Mouse (Mus musculus) myocyte (in vitro differentiated cells): ENCODE measurements at regions not wholly inside any gene's neighbourhood (a gene's known extent, or its start where the extent isn't known, plus 50 kb on each side); places are given as distances from the start of the nearest gene placed in this dataset.
"Not testable (repeated sequence)": the region's sequence is repeated elsewhere in the genome, so short reads cannot be mapped to it uniquely, and the experiment has no call there.

Source experiments
- H3K27me3 ChIP-seq: one replicate; pipeline ENCODE4 v1.6.1; 2011; ENCODE audit not compliant: control insufficient read depth, insufficient read depth, insufficient read length
- H3K36me3 ChIP-seq: one replicate; pipeline ENCODE4 v1.6.1; 2011; ENCODE audit not compliant: control insufficient read depth, insufficient read depth
- H3K4me2 ChIP-seq: one replicate; pipeline ENCODE4 v1.6.1; 2011; ENCODE audit warnings: low read depth, control low read depth
- H3K4me3 ChIP-seq: one replicate; pipeline ENCODE4 v1.5.1; 2011; ENCODE audit warnings: mild to moderate bottlenecking, control low read depth, moderate library complexity
- H3K79me2 ChIP-seq: one replicate; pipeline ENCODE4 v1.6.1; 2011; ENCODE audit not compliant: control insufficient read depth, insufficient read depth
- H3ac ChIP-seq: one replicate; pipeline ENCODE4 v1.6.1; 2011; ENCODE audit not compliant: control insufficient read depth, insufficient read length
- CEBPB ChIP-seq: IDR thresholded peaks from 2 replicates; pipeline ENCODE4 v1.6.1; 2011; ENCODE audit warnings: mild to moderate bottlenecking, moderate library complexity; ENCODE audit not compliant: poor library complexity, insufficient read depth, severe bottlenecking
- E2F4 ChIP-seq: IDR thresholded peaks from one replicate; pipeline ENCODE4 v1.6.1; 2011; ENCODE audit warnings: mild to moderate bottlenecking, control low read depth, moderate library complexity; ENCODE audit not compliant: insufficient read depth
- MAX ChIP-seq: IDR thresholded peaks from one replicate; pipeline ENCODE4 v1.6.1; 2011; ENCODE audit warnings: low read depth, mild to moderate bottlenecking, control low read depth
- MYOD1 ChIP-seq, 3 experiments: IDR thresholded peaks; one replicate each; pipeline ENCODE4 v1.6.1; 2011; ENCODE audit warnings: control low read depth in 2 of 3, low read depth in 2 of 3, mild to moderate bottlenecking in 2 of 3, moderate library complexity in 1 of 3; ENCODE audit not compliant: insufficient read length in 2 of 3, control insufficient read depth in 1 of 3
- MYOG ChIP-seq, 3 experiments: IDR thresholded peaks; one replicate each; pipeline ENCODE4 v1.6.1; 2011; ENCODE audit warnings: control low read depth in 2 of 3, low read depth in 2 of 3, mild to moderate bottlenecking in 2 of 3; ENCODE audit not compliant: insufficient read length in 2 of 3, control insufficient read depth in 1 of 3, insufficient read depth in 1 of 3
- POLR2A ChIP-seq: IDR thresholded peaks from one replicate; pipeline ENCODE4 v1.6.1; 2011; ENCODE audit warnings: low read depth, mild to moderate bottlenecking, control low read depth, moderate library complexity; ENCODE audit not compliant: insufficient read length
- POLR2AphosphoS2 ChIP-seq: IDR thresholded peaks from one replicate; pipeline ENCODE4 v1.6.1; 2011; ENCODE audit warnings: low read depth, control low read depth; ENCODE audit not compliant: insufficient read length
- REST ChIP-seq: IDR thresholded peaks from one replicate; pipeline ENCODE4 v1.6.1; 2011; ENCODE audit warnings: mild to moderate bottlenecking, control low read depth, moderate library complexity; ENCODE audit not compliant: insufficient read depth, insufficient read length
- SRF ChIP-seq: IDR thresholded peaks from one replicate; pipeline ENCODE4 v1.6.1; 2011; ENCODE audit warnings: low read depth; ENCODE audit not compliant: control insufficient read depth, insufficient read length
- TCF12 ChIP-seq: IDR thresholded peaks from one replicate; pipeline ENCODE4 v1.6.1; 2011; ENCODE audit warnings: mild to moderate bottlenecking, control low read depth; ENCODE audit not compliant: poor library complexity, insufficient read depth, severe bottlenecking
- TCF3 ChIP-seq: IDR thresholded peaks from one replicate; pipeline ENCODE4 v1.6.1; 2011; ENCODE audit warnings: low read depth, control low read depth; ENCODE audit not compliant: insufficient read length
- USF1 ChIP-seq: IDR thresholded peaks from one replicate; pipeline ENCODE4 v1.6.1; 2011; ENCODE audit warnings: low read depth, mild to moderate bottlenecking, control low read depth, moderate library complexity

- Histone ChIP-seq H3K79me2 (no peaks in the 10 kb centered on the region), H3K4me3 (no peak overlapping the region), H3K36me3 (no peaks in the 10 kb centered on the region), H3ac (no peak overlapping the region), H3K4me2 (no peak overlapping the region), H3K27me3 (no peaks in the 10 kb centered on the region)
- TF ChIP-seq MAX (no peak), POLR2AphosphoS2 (no peak), POLR2A (no peak), USF1 (no peak), REST (no peak), TCF12 (no peak), SRF (no peak), CEBPB (no peak), TCF3 (no peak), MYOD1 (IDR thresholded peaks at IDR 0.05; ENCODE audit: control insufficient read depth in 1 of 3, insufficient read length in 2 of 3, low read depth in 2 of 3) (no peak), MYOG (IDR thresholded peaks at IDR 0.05; ENCODE audit: control insufficient read depth in 1 of 3, insufficient read depth in 1 of 3, insufficient read length in 2 of 3, low read depth in 2 of 3) (no peak), E2F4 (no peak)
Observed at GRCm38 (mm10) chr8:35088380-35089244, 677.0 kb upstream of the Gm19410 start.

- no peak overlapping the region for H3ac ChIP-seq
Observed at GRCm38 (mm10) chr8:35089519-35089918, 676.1 kb upstream of the Gm19410 start.

GRCm38 (mm10) chr8:35101701-35102100 lies 663.9 kb upstream of the Gm19410 start:
- Histone ChIP-seq H3K27me3 (no peaks in the 10 kb centered on the region), H3K79me2 (no peaks in the 10 kb centered on the region), H3ac (no peak overlapping the region), H3K4me3 (no peak overlapping the region), H3K4me2 (no peak overlapping the region), H3K36me3 (no peaks in the 10 kb centered on the region)
- TF ChIP-seq E2F4 (no peak), CEBPB (no peak), REST (no peak), SRF (no peak), POLR2AphosphoS2 (no peak)

More at GRCm38 (mm10) chr8:35089519-35089918, 676.1 kb upstream of the Gm19410 start:
- no peaks in the 10 kb centered on the region for H3K79me2 ChIP-seq
- H3K36me3 ChIP-seq, result no peaks in the 10 kb centered on the region
- TF ChIP-seq MYOG (IDR thresholded peaks at IDR 0.05; ENCODE audit: control insufficient read depth in 1 of 3, insufficient read depth in 1 of 3, insufficient read length in 2 of 3, low read depth in 2 of 3), result no peak
- TF ChIP-seq TCF3, result no peak
- no peak for TF ChIP-seq POLR2A
- no peak for TF ChIP-seq USF1
- TF ChIP-seq SRF, result no peak
- no peak for TF ChIP-seq CEBPB
- no peak for TF ChIP-seq MAX
- no peak for TF ChIP-seq TCF12
- TF ChIP-seq POLR2AphosphoS2, result no peak
- TF ChIP-seq E2F4, result no peak
- TF ChIP-seq REST, result no peak
- TF ChIP-seq MYOD1 (IDR thresholded peaks at IDR 0.05; ENCODE audit: control insufficient read depth in 1 of 3, insufficient read length in 2 of 3, low read depth in 2 of 3), result no peak
- no peak overlapping the region for H3K4me2 ChIP-seq
- H3K27me3 ChIP-seq, result no peaks in the 10 kb centered on the region
- H3K4me3 ChIP-seq, result no peak overlapping the region

- H3ac ChIP-seq, H3K4me3 ChIP-seq, H3K36me3 ChIP-seq, H3K79me2 ChIP-seq, H3K4me2 ChIP-seq, H3K27me3 ChIP-seq: not testable (repeated sequence)
Observed at GRCm38 (mm10) chr8:35102102-35102501, 663.5 kb upstream of the Gm19410 start.

GRCm38 (mm10) chr8:35104465-35104876 lies 661.1 kb upstream of the Gm19410 start:
- not testable (repeated sequence) for H3K36me3 ChIP-seq, H3K4me3 ChIP-seq, H3K79me2 ChIP-seq, H3K27me3 ChIP-seq, H3ac ChIP-seq, H3K4me2 ChIP-seq
